Mouse (Mus musculus) liver, embryonic 14.5 days (tissue): ENCODE results near the gene Ugt1a8. TPM values are rescaled to one million over a fixed set of nuclear protein-coding genes. Genes with fewer than 3 reads are reported as not detected.

Experiments
- ATAC-seq: fragments of 200-750 bp; cut with Nextera tagmentation; 2 replicates; pipeline ENCODE4 v1.8.0; 2017; ENCODE audit warnings: moderate number of reproducible peaks, mild to moderate bottlenecking, moderate library complexity; ENCODE audit not compliant: insufficient read depth
- DNase-seq, 3 experiments: peaks; one replicate each; pipeline ENCODE4 v3.0.0-alpha.2; 2012 to 2013; ENCODE audit warnings: low read depth in 3 of 3, low spot score in 3 of 3
- H3K27ac ChIP-seq: fragments of 300-500 bp; sonication (generic); 2 replicates; pipeline ENCODE4 v1.5.1; 2014; ENCODE audit warnings: moderate library complexity, mild to moderate bottlenecking, control low read depth, inconsistent platforms
- H3K27me3 ChIP-seq: fragments of 300-500 bp; sonication (generic); 2 replicates; pipeline ENCODE4 v1.6.1; 2014; ENCODE audit warnings: mild to moderate bottlenecking, low read length, moderate library complexity; ENCODE audit not compliant: control insufficient read depth, insufficient read depth
- H3K36me3 ChIP-seq: fragments of 300-500 bp; sonication (generic); replicated peaks from 2 replicates; pipeline ENCODE4 v1.6.1; 2014; ENCODE audit warnings: low read depth; ENCODE audit not compliant: control insufficient read depth, insufficient read depth
- H3K4me1 ChIP-seq, 2 experiments: fragments of 200-500 bp in 1 of 2; fragments of 300-500 bp in 1 of 2; sonication (generic) in 1 of 2; replicated peaks; 2 replicates each; pipeline ENCODE4 v1.6.1; 2012 to 2014; ENCODE audit warnings: antibody characterized with exemption in 1 of 2, inconsistent platforms in 1 of 2, low read length in 1 of 2; ENCODE audit not compliant: control insufficient read depth in 2 of 2, insufficient read depth in 2 of 2
- H3K4me2 ChIP-seq: fragments of 300-500 bp; sonication (generic); 2 replicates; pipeline ENCODE4 v1.6.1; 2014; ENCODE audit warnings: low read depth, mild to moderate bottlenecking, control low read depth, moderate library complexity
- H3K4me3 ChIP-seq, 2 experiments: fragments of 200-500 bp in 1 of 2; fragments of 300-500 bp in 1 of 2; sonication (generic) in 1 of 2; 2 replicates each; pipeline ENCODE4 v1.5.1; 2012 to 2014; ENCODE audit warnings: low read depth in 2 of 2, low read length in 2 of 2, mild to moderate bottlenecking in 2 of 2, control low read depth in 1 of 2, inconsistent platforms in 1 of 2, moderate library complexity in 1 of 2; ENCODE audit not compliant: insufficient read depth in 1 of 2
- H3K9ac ChIP-seq: fragments of 300-500 bp; sonication (generic); replicated peaks from 2 replicates; pipeline ENCODE4 v1.6.1; 2014; ENCODE audit warnings: mild to moderate bottlenecking, control low read depth, moderate library complexity
- H3K9me3 ChIP-seq: fragments of 300-500 bp; sonication (generic); 2 replicates; pipeline ENCODE4 v1.6.1; 2016; ENCODE audit warnings: low read length, mixed read lengths; ENCODE audit not compliant: control insufficient read depth
- CTCF ChIP-seq: IDR thresholded peaks from 2 replicates; pipeline ENCODE4 v1.5.1; 2016; ENCODE audit warnings: antibody characterized with exemption, low read depth, control low read depth
- EP300 ChIP-seq: IDR thresholded peaks from 2 replicates; pipeline ENCODE4 v1.6.1; 2016; ENCODE audit warnings: antibody characterized with exemption, low read depth
- WGBS: fragments of 180-500 bp; shearing (Covaris S2); extraction: QIAGEN DNeasy Blood & Tissue Kit; methylation state at CpG from one replicate; pipeline ENCODE4 v1.1.7; 2014; ENCODE audit not compliant: insufficient replicate concordance; 5-methylcytosine and 5-hydroxymethylcytosine counted together
- polyA plus RNA-seq, 2 experiments: library from polyadenylated mRNA; depleted of rRNA in 1 of 2; stranded (reverse) in 1 of 2; unstranded in 1 of 2; fragments of >200 nt; fragmentation: Nextera tagmentation in 1 of 2; extraction: Ambion mirVana in 1 of 2; gene quantifications; 2 replicates each; pipeline versions ENCODE4 v1.2.1 to v1.2.3; 2012 to 2014

Gene Ugt1a8
- polyA plus RNA-seq, 2 experiments = not detected

DNA sequence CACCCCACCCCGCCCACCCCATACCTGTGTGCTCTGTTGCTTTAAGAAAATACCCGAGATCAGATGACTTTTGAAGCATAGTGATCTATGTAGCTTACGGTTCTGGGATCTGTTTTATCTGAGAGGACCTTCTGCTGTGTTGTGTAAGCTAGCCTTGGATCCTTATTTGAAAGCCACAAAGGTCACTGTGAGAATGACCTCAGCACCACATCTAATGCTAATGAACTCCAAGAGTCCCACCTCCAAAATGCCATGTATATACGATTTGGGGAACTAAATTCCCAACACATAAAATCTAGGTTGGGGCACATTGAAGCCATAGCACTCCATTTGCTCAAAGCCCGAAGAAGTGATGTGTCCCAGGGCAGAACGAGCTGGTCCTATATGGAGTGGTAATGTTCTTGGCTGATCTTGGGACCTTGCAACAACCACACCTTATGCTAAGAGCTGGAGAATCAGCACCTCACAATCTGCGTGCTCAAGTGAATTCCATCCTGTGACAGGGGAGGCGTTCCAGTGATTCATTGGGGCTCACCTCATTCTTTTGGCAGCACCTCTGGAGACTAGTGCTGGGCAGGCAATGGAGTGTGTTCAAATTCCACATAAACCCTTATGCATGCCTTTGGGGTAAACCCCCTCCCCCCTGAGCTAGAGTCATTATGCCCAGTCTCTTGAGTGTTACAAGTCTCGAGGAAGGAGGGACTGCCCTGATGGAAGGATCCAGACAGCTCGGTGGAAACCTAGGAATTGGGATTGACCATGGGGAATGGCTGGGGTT lies 169.5 kb downstream of the Ugt1a8 start:
- H3K36me3 ChIP-seq = peaks cover 10% of the 10 kb centered on the region
- TF ChIP-seq CTCF (no peak), EP300 (no peak)
- no peaks in the 10 kb centered on the region; the same call in 1 of the 2 replicates for H3K9me3 ChIP-seq
- no peak overlapping the region for H3K4me3 ChIP-seq
- H3K27ac ChIP-seq = no peak overlapping the region
- no peak for DNase-seq
- H3K27me3 ChIP-seq = no peaks in the 10 kb centered on the region
- peaks cover 6 to 32% of the 10 kb centered on the region in 2 experiments; a peak in 3 of 4 replicates for H3K4me1 ChIP-seq
- H3K4me2 ChIP-seq = no peak overlapping the region
- H3K9ac ChIP-seq = no peak overlapping the region
- WGBS = 57% methylated on average over 10 of the region's 10 CpGs
- no peak for ATAC-seq

DNA sequence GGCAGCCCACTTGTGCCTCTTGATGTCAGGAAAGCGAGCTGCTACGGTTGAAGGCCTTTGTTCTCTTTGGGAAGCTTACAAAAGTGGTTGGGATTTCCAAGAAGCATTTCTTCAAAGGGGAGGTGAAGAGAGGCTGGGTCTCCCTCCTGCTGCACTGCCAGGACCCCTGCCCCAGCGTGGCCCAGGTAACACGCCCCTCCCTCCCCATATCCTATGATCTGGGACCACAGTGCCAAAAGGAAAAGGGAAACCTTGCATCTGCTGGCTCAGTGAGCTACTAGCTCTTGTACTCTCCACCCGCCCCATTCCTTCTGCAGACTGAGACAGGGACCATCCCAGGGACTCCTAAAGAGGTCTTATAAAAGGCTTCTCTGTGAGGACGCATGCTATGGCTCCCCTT lies 170.1 kb downstream of the Ugt1a8 start:
- 66% methylated on average over 6 of the region's 6 CpGs for WGBS
- peaks cover 6 to 37% of the 10 kb centered on the region in 2 experiments; a peak in 3 of 4 replicates for H3K4me1 ChIP-seq
- no peak for ATAC-seq

DNA sequence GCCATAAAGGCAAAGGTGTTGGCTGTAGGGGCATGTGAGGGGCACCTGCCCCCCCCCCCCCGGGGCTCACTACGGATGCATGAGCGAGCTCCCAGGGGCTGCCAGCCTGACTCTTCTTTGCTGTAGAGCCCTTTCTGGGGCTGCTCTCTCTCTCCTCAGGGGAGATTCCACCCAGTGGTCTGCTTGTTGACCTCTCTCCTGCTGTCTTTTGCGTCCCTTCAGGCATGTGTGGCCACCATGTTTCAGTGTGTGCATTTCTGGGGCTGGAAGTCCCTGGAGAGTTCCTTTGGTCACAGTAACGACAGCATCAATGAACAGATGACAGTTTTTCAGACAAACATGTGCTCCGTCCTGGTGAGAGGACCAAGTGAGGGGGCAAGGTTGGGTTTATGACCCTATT lies 170.7 kb downstream of the Ugt1a8 start:
- Histone ChIP-seq H3K36me3 (peaks cover 23% of the 10 kb centered on the region), H3K27me3 (no peaks in the 10 kb centered on the region), H3K27ac (no peak overlapping the region), H3K4me2 (no peak overlapping the region), H3K4me1 (peaks cover 6 to 35% of the 10 kb centered on the region in 2 experiments; a peak in 3 of 4 replicates), H3K4me3 (no peak overlapping the region), H3K9me3 (no peaks in the 10 kb centered on the region; the same call in 1 of the 2 replicates), H3K9ac (no peak overlapping the region)
- DNase-seq = no peak
- no peak for ATAC-seq
- TF ChIP-seq CTCF (no peak), EP300 (no peak)
- WGBS = 59% methylated on average over 6 of the region's 6 CpGs

More for the DNA sequence above, 170.1 kb downstream of the Ugt1a8 start:
- no peaks in the 10 kb centered on the region for H3K27me3 ChIP-seq
- H3K36me3 ChIP-seq = peaks cover 16% of the 10 kb centered on the region
- H3K27ac ChIP-seq = no peak overlapping the region
- no peak overlapping the region for H3K9ac ChIP-seq
- no peak for TF ChIP-seq EP300
- TF ChIP-seq CTCF = no peak
- no peak overlapping the region for H3K4me3 ChIP-seq
- no peak overlapping the region for H3K4me2 ChIP-seq
- H3K9me3 ChIP-seq = no peaks in the 10 kb centered on the region; the same call in 1 of the 2 replicates
- DNase-seq = no peak

DNA sequence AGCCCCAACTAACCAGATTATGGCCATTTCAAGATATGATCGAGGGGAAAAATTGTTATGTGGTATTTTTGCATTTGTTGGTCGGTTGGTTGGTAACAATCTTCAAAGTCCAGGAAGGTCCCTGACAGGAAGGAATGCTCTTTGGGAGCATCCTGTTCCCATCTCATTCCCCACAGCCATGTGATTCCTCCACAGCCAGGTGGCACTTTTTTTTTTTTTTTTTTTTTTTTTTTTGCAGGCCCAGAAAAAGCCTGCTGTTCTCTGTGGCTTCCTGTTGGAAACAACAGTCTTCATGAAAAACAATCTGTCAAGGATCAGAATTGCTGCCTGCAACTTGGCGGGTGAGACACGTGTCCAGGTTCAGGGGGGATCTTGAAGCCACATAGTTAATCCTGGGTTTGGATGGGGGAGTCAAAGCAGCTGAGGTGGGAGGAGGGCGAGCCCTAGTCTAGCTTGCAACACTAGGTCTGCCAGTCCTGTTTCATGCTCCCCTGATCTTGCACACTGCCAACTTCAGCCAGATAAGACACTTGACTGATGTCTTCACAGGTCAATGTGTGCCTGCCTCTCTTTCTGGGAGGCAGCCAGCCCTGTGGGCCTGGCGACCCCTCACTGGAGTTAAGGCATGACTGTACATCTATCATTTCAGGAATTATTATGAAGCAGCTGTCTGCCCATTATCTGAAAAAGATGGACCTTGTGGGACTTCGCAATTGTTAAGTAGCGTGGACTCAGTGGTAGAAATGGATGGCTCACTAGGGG lies 171.4 kb downstream of the Ugt1a8 start:
- no peak for ATAC-seq
- no peaks in the 10 kb centered on the region for H3K9me3 ChIP-seq
- no peak overlapping the region for H3K9ac ChIP-seq
- H3K36me3 ChIP-seq = peaks cover 30% of the 10 kb centered on the region
- H3K27me3 ChIP-seq = no peaks in the 10 kb centered on the region
- no peak overlapping the region for H3K27ac ChIP-seq
- DNase-seq = no peak
- H3K4me3 ChIP-seq = no peak overlapping the region
- WGBS = 51% methylated on average over 8 of the region's 8 CpGs
- peaks cover 6 to 34% of the 10 kb centered on the region in 2 experiments; a peak in 3 of 4 replicates for H3K4me1 ChIP-seq
- no peak overlapping the region for H3K4me2 ChIP-seq
- TF ChIP-seq CTCF (no peak), EP300 (no peak)

DNA sequence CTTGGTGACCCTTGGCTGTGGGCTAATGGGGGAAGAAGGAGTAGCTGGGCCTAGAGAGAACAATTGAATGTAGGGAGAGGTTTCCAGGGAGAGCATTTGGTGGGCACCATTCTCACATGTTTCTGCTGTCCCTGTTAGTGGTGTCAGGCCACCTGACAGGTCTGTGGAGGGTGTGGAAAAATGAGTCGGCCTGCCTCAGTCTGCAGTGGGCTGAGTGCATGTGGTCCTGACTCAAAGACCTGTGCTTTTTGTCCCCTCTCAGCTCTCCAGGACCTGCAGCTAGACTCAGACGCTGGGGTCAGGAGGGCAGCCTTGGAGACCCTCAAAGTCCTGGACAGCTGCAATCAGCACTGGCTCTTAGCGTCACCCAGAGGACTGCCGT lies 172.0 kb downstream of the Ugt1a8 start:
- DNase-seq = no peak
- H3K4me3 ChIP-seq = no peak overlapping the region
- no peaks in the 10 kb centered on the region for H3K27me3 ChIP-seq
- peaks cover 35% of the 10 kb centered on the region for H3K36me3 ChIP-seq
- no peak overlapping the region for H3K27ac ChIP-seq
- H3K4me2 ChIP-seq = no peak overlapping the region
- H3K9me3 ChIP-seq = no peaks in the 10 kb centered on the region
- peaks cover 6 to 34% of the 10 kb centered on the region in 2 experiments; a peak in 3 of 4 replicates for H3K4me1 ChIP-seq
- ATAC-seq = peak; percentile 4
- H3K9ac ChIP-seq = no peak overlapping the region
- no peak for TF ChIP-seq CTCF
- TF ChIP-seq EP300 = no peak
- WGBS = 67% methylated on average over 4 of the region's 4 CpGs
